Mouse (Mus musculus) urinary bladder, postnatal 36 days (tissue): ENCODE data around the gene Gm382.

Experiments used
- DNase-seq, 2 experiments: peaks; one replicate each; pipeline ENCODE4 v3.0.0; 2022; ENCODE audit warnings: low spot score in 2 of 2, mixed read lengths in 1 of 2

Gm382 gene

GRCm38 (mm10) chrX:127039672-127040071, at the start of gene Gm382:
Gene Gm382 (plus strand): TSS chrX:127039972.
- DNase-seq = no peak

- DNase-seq = no peak
These were observed 30.4 kb downstream of the Gm382 start for GRCm38 (mm10) chrX:127070179-127070578.

GRCm38 (mm10) chrX:127091282-127091681, 51.5 kb downstream of the Gm382 start:
- no peak for DNase-seq

- no peak for DNase-seq
These were observed 53.3 kb downstream of the Gm382 start for GRCm38 (mm10) chrX:127093036-127093435.

GRCm38 (mm10) chrX:127093961-127094360, 54.2 kb downstream of the Gm382 start:
- no peak for DNase-seq

- no peak for DNase-seq
These were observed 64.6 kb downstream of the Gm382 start for GRCm38 (mm10) chrX:127104341-127104740.
